Mouse (Mus musculus): ENCODE measurements around the gene Eps8l2. TPM values are rescaled to one million over a fixed set of nuclear protein-coding genes. Genes with fewer than 3 reads are reported as not detected.

Eps8l2 gene
- polyA plus RNA-seq (2015; fragmentation: Nextera tagmentation; extraction: Ambion mirVana): 0.43 and 0.64 TPM in 2 replicates

GRCm38 (mm10) chr7:141338576-141339131 lies at the start of gene Eps8l2:
Eps8l2 (plus strand) TSS chr7:141338880.
- no peak for ATAC-seq
- peaks cover 19% of the 10 kb centered on the region for H3K27me3 ChIP-seq
- peaks cover 8% of the 10 kb centered on the region; the same call in 1 of the 2 replicates for H3K4me1 ChIP-seq
- H3K4me3 ChIP-seq: no peak within 1 kb of the TSS; the same call in 1 of the 2 replicates
- H3K36me3 ChIP-seq (ENCODE audit: poor library complexity, severe bottlenecking): peaks cover 23% of the 10 kb centered on the region
- no peak within 1 kb of the TSS for H3K27ac ChIP-seq
- H3K9ac ChIP-seq: peak within 1 kb of the TSS; percentile 41; the same call in 1 of the 2 replicates
- peak within 1 kb of the TSS; percentile 27 for H3K4me2 ChIP-seq
- WGBS: 3% methylated on average over 23 of the region's 23 CpGs
- H3K9me3 ChIP-seq (replicated peaks): no peaks in the 10 kb centered on the region

- peak; percentile 83 for ATAC-seq
- 1% methylated on average over 43 of the region's 46 CpGs for WGBS
- H3K27me3 ChIP-seq: peaks cover 63% of the 10 kb centered on the region
Observed at GRCm38 (mm10) chr7:141291921-141292582, 46.6 kb upstream of the Eps8l2 start, which contains the start of gene Drd4. Drd4 (plus strand) TSS chr7:141292006.

DNA sequence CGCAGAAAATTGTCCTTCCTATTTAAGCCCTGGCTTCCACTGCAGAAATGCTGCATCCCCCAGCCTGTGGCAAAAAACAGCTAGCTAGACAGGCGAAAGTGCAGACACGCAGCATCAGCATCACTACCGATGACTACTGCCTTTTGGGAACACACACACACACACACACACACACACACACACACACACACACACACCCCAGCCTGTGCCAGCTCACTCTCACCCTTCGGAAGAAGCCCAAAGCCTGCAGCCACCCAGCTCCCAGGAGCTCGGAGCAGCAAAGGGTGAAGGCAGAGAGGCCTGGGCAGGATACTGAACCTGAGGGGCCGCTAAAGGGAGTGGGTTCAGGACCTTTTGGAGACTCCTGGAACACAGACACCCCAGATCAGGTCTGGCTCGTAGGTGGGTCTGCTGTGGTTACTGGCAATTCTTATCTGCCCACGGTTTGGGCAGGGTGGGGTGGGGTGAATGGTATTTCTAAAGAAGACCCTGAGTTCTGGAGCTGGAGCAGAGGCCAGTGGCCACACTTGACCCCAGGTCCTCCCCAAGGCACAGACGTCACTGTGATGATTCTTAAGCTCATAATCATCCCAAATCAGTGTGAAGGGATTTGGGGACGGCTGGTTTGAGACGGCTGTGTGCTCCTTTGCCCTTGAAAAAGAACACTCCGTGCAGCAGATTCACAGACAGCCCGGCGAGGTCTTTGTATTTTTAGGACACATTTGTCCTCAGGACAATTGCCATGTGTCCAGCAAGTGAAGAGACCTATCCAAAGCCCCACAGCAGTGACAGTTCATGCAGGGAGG lies 45.9 kb upstream of the Eps8l2 start:
- Histone ChIP-seq H3K4me3 (peak overlapping the region; percentile 50), H3K4me2 (peak overlapping the region; percentile 95), H3K27ac (no peak overlapping the region), H3K9ac (peak overlapping the region; percentile 63; the same call in 1 of the 2 replicates), H3K9me3 (replicated peaks) (no peaks in the 10 kb centered on the region), H3K36me3 (ENCODE audit: poor library complexity, severe bottlenecking) (peaks cover 13% of the 10 kb centered on the region), H3K4me1 (peaks cover 28% of the 10 kb centered on the region), H3K27me3 (peaks cover 63% of the 10 kb centered on the region)
- WGBS: 31% methylated on average over 15 of the region's 15 CpGs
- ATAC-seq: 0 out of 2 replicates have a peak, but pooled peaks have one; percentile 6

More at GRCm38 (mm10) chr7:141291921-141292582, 46.6 kb upstream of the Eps8l2 start, which contains the start of gene Drd4:
- peaks cover 7% of the 10 kb centered on the region for H3K36me3 ChIP-seq (ENCODE audit: poor library complexity, severe bottlenecking)
- H3K27ac ChIP-seq: no peak within 1 kb of the TSS
- H3K4me1 ChIP-seq: peaks cover 28% of the 10 kb centered on the region
- H3K4me3 ChIP-seq: peak within 1 kb of the TSS; percentile 50
- peak within 1 kb of the TSS; percentile 63 for H3K9ac ChIP-seq
- H3K4me2 ChIP-seq: peak within 1 kb of the TSS; percentile 95
- no peaks in the 10 kb centered on the region for H3K9me3 ChIP-seq (replicated peaks)

DNA sequence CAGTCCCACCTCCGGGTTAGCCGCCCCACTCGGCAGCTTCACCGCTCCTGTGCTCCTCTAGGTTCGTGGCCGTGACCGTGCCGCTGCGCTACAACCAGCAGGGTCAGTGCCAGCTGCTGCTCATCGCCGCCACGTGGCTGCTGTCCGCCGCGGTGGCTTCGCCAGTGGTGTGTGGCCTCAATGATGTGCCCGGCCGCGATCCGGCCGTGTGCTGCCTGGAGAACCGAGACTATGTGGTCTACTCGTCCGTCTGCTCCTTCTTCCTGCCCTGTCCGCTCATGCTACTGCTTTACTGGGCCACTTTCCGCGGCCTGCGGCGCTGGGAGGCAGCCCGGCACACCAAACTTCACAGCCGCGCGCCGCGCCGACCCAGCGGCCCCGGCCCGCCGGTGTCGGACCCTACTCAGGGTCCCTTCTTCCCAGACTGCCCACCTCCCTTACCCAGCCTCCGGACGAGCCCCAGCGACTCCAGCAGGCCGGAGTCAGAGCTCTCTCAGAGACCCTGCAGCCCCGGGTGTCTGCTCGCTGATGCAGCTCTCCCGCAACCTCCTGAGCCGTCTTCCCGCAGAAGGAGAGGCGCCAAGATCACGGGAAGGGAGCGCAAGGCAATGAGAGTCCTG lies 44.7 kb upstream of the Eps8l2 start:
- Histone ChIP-seq H3K27ac (no peak overlapping the region), H3K9ac (peak overlapping the region; percentile 54), H3K9me3 (replicated peaks) (no peaks in the 10 kb centered on the region), H3K4me2 (peak overlapping the region; percentile 54), H3K36me3 (ENCODE audit: poor library complexity, severe bottlenecking) (peaks cover 21% of the 10 kb centered on the region), H3K4me3 (peak overlapping the region; percentile 35), H3K4me1 (peaks cover 28% of the 10 kb centered on the region), H3K27me3 (peaks cover 63% of the 10 kb centered on the region)
- ATAC-seq: no peak
- WGBS: under 1% methylated on average over 48 of the region's 53 CpGs

DNA sequence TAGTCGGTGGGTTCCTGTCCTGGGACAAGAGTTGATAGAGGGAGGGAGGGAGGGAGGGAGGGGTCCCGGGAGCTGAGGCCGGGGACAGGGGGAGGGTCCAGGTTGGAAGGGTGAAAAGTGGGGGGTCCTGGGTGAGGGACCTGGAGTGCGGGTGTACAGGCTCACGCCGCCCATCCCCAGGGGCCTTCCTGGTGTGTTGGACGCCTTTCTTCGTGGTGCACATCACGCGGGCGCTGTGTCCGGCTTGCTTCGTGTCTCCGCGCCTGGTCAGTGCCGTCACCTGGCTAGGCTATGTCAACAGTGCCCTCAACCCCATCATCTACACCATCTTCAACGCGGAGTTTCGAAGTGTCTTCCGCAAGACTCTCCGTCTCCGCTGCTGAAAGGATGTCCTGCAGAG lies 44.2 kb upstream of the Eps8l2 start:
- Histone ChIP-seq H3K4me2 (peak overlapping the region; percentile 54), H3K4me3 (peak overlapping the region; percentile 35), H3K9me3 (replicated peaks) (no peaks in the 10 kb centered on the region), H3K36me3 (ENCODE audit: poor library complexity, severe bottlenecking) (peaks cover 26% of the 10 kb centered on the region), H3K9ac (no peak overlapping the region), H3K27ac (no peak overlapping the region), H3K4me1 (peaks cover 28% of the 10 kb centered on the region), H3K27me3 (peaks cover 63% of the 10 kb centered on the region)
- 5% methylated on average over 20 of the region's 22 CpGs for WGBS
- ATAC-seq: no peak

DNA sequence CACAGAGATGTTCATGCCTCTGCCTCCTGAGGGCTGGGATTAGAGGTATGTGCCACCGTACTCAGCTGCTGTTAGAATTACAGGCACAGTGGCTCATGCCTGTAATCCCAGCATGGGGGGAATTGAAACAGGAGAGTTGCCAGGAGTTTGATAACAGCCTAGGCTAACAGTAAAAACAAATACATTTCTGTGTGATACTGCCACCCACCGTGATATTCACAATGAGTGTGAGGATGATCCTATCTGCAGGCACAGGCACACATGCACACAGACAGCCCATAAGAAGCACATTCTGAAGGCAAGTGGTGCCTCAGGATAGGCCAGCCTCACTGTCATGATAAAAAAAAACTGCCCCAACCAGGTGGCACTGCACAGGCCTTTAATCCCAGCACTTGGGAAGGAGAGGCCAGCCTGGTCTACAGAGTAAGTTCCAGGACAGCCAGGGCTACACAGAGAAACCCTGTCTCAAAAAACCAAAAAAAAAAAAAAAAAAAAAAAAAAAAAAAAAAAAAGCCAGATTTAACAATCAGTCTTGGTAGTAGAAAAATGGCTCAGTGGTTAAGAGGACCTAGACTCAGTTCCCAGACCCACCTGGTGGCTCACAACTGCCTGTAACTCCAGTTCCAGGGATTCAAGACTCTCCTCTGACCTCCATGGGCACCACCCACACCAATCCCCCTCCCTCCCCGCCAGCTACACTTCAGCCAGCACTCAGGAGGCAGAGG lies 40.6 kb upstream of the Eps8l2 start:
- H3K4me2 ChIP-seq: no peak overlapping the region
- peaks cover 31% of the 10 kb centered on the region for H3K27me3 ChIP-seq
- 86% methylated on average over 3 of the region's 3 CpGs for WGBS
- H3K4me3 ChIP-seq: no peak overlapping the region
- peaks cover 13% of the 10 kb centered on the region for H3K4me1 ChIP-seq
- no peaks in the 10 kb centered on the region for H3K9me3 ChIP-seq (replicated peaks)
- H3K9ac ChIP-seq: no peak overlapping the region
- H3K36me3 ChIP-seq (ENCODE audit: poor library complexity, severe bottlenecking): peaks cover 62% of the 10 kb centered on the region
- ATAC-seq: no peak
- H3K27ac ChIP-seq: no peak overlapping the region

GRCm38 (mm10) chr7:141299175-141299574 lies 39.5 kb upstream of the Eps8l2 start:
- peaks cover 20% of the 10 kb centered on the region for H3K27me3 ChIP-seq
- ATAC-seq: no peak
- H3K36me3 ChIP-seq (ENCODE audit: poor library complexity, severe bottlenecking): peaks cover 72% of the 10 kb centered on the region
- no peak overlapping the region for H3K4me3 ChIP-seq
- peaks cover 4% of the 10 kb centered on the region for H3K4me1 ChIP-seq
- no peaks in the 10 kb centered on the region for H3K9me3 ChIP-seq (replicated peaks)
- 97% methylated on average over 8 of the region's 8 CpGs for WGBS
- no peak overlapping the region for H3K4me2 ChIP-seq
- no peak overlapping the region for H3K9ac ChIP-seq
- no peak overlapping the region for H3K27ac ChIP-seq

GRCm38 (mm10) chr7:141301386-141301785 lies 37.3 kb upstream of the Eps8l2 start:
- Histone ChIP-seq H3K27me3 (no peaks in the 10 kb centered on the region), H3K27ac (no peak overlapping the region), H3K4me1 (no peaks in the 10 kb centered on the region), H3K36me3 (ENCODE audit: poor library complexity, severe bottlenecking) (peaks cover 94% of the 10 kb centered on the region), H3K4me3 (no peak overlapping the region), H3K9me3 (replicated peaks) (no peaks in the 10 kb centered on the region), H3K9ac (no peak overlapping the region), H3K4me2 (no peak overlapping the region)
- no peak for ATAC-seq
- 98% methylated on average over 9 of the region's 9 CpGs for WGBS

DNA sequence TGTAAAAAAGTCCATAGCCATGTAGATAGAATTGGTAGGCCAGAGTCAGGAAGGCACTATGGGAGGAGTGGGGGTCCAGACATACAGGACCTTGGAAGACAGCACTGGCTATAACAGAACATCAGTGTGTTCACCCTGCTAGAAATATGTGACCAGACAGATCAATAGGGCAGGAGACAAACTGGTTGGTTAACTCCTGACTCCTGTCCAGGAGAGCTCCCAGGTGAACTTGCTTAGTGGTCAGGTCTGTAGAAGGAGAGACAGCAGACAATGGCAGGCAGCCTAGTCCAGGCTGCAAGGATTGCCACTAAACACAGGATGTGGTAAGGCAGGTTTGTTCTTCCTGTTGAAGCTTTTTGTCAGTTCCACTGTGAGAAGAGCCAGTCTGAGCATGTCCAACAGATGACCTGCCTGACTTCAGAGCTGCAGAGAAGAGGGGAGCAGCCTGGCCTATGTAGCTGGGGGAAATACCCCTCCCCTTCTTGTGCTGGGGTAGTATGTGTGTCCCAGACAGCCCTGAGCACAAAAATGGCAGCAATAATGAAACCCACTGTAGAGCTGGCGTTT lies 35.9 kb upstream of the Eps8l2 start:
- H3K9ac ChIP-seq: no peak overlapping the region
- WGBS: 65% methylated on average over 1 of the region's 1 CpGs
- no peak for ATAC-seq
- H3K27ac ChIP-seq: no peak overlapping the region
- no peak overlapping the region for H3K4me2 ChIP-seq
- no peaks in the 10 kb centered on the region for H3K27me3 ChIP-seq
- no peak overlapping the region for H3K4me3 ChIP-seq
- H3K36me3 ChIP-seq (ENCODE audit: poor library complexity, severe bottlenecking): peaks cover 94% of the 10 kb centered on the region
- H3K4me1 ChIP-seq: no peaks in the 10 kb centered on the region
- no peaks in the 10 kb centered on the region for H3K9me3 ChIP-seq (replicated peaks)

GRCm38 (mm10) chr7:141304537-141304936 lies 34.1 kb upstream of the Eps8l2 start:
- H3K9ac ChIP-seq: no peak overlapping the region
- H3K4me1 ChIP-seq: no peaks in the 10 kb centered on the region
- H3K36me3 ChIP-seq (ENCODE audit: poor library complexity, severe bottlenecking): peaks cover 98% of the 10 kb centered on the region
- H3K27me3 ChIP-seq: no peaks in the 10 kb centered on the region
- H3K9me3 ChIP-seq (replicated peaks): no peaks in the 10 kb centered on the region
- H3K4me2 ChIP-seq: no peak overlapping the region
- WGBS: 93% methylated on average over 4 of the region's 4 CpGs
- H3K27ac ChIP-seq: no peak overlapping the region
- no peak overlapping the region for H3K4me3 ChIP-seq
- ATAC-seq: no peak

- Histone ChIP-seq H3K27ac (no peak overlapping the region), H3K36me3 (ENCODE audit: poor library complexity, severe bottlenecking) (peaks cover 99% of the 10 kb centered on the region), H3K4me1 (no peaks in the 10 kb centered on the region), H3K4me2 (no peak overlapping the region), H3K9ac (no peak overlapping the region), H3K4me3 (no peak overlapping the region), H3K9me3 (replicated peaks) (no peaks in the 10 kb centered on the region), H3K27me3 (no peaks in the 10 kb centered on the region)
- ATAC-seq: no peak
- WGBS: 94% methylated on average over 2 of the region's 2 CpGs
Observed at GRCm38 (mm10) chr7:141314416-141314815, 24.3 kb upstream of the Eps8l2 start.
